Mouse (Mus musculus): ENCODE measurements around the gene Wdr77. TPM values are rescaled to one million over a fixed set of nuclear protein-coding genes. Genes with fewer than 3 reads are reported as not detected.

Wdr77 gene
- polyA plus RNA-seq, 1 experiment from 2014 or later, result 146 TPM

Other genes with a start within 250 kb of the Wdr77 start
- 73.9 and 95.3 TPM in 2 replicates for gene Rap1a, start 158.0 kb upstream of the Wdr77 start, polyA plus RNA-seq (2016; fragmentation: Nextera tagmentation; extraction: Ambion mirVana)
- not detected in 2 replicates for gene Adora3, start 88.5 kb upstream of the Wdr77 start, polyA plus RNA-seq (2016; fragmentation: Nextera tagmentation; extraction: Ambion mirVana)
- 0.70 and 0.73 TPM in 2 replicates for gene Tmigd3, start 88.5 kb upstream of the Wdr77 start, polyA plus RNA-seq (2016; fragmentation: Nextera tagmentation; extraction: Ambion mirVana)
- 2.0 and 3.4 TPM in 2 replicates for gene I830077J02Rik, start 26.7 kb upstream of the Wdr77 start, polyA plus RNA-seq (2016; fragmentation: Nextera tagmentation; extraction: Ambion mirVana)
- gene Atp5f1, start 730 bp downstream of the Wdr77 start, polyA plus RNA-seq (2016; fragmentation: Nextera tagmentation; extraction: Ambion mirVana), result 677 and 779 TPM in 2 replicates
- 1.5 and 1.9 TPM in 2 replicates for gene Ovgp1, start 14.3 kb downstream of the Wdr77 start, polyA plus RNA-seq (2016; fragmentation: Nextera tagmentation; extraction: Ambion mirVana)
- 0.69 TPM in 1 of 2 replicates, not detected in the other for gene Pifo, start 55.3 kb downstream of the Wdr77 start, polyA plus RNA-seq (2016; fragmentation: Nextera tagmentation; extraction: Ambion mirVana)
- gene Chil5, start 73.4 kb downstream of the Wdr77 start, polyA plus RNA-seq (2016; fragmentation: Nextera tagmentation; extraction: Ambion mirVana), result not detected in 2 replicates
- gene Chia1, start 153.9 kb downstream of the Wdr77 start, polyA plus RNA-seq (2016; fragmentation: Nextera tagmentation; extraction: Ambion mirVana), result 0.14 and 0.18 TPM in 2 replicates
- gene Chil3, start 208.2 kb downstream of the Wdr77 start, polyA plus RNA-seq (2016; fragmentation: Nextera tagmentation; extraction: Ambion mirVana), result not detected in 2 replicates